Mouse (Mus musculus) testis, postnatal 10 days (tissue): ENCODE results near the gene Ube2i.
"Not testable (repeated sequence)": the region's sequence is repeated elsewhere in the genome, so short reads cannot be mapped to it uniquely, and the experiment has no call there.

Experiments
- DNase-seq: peaks from one replicate; pipeline ENCODE4 v3.0.0; 2021; ENCODE audit warnings: low spot score

Gene Ube2i

DNA sequence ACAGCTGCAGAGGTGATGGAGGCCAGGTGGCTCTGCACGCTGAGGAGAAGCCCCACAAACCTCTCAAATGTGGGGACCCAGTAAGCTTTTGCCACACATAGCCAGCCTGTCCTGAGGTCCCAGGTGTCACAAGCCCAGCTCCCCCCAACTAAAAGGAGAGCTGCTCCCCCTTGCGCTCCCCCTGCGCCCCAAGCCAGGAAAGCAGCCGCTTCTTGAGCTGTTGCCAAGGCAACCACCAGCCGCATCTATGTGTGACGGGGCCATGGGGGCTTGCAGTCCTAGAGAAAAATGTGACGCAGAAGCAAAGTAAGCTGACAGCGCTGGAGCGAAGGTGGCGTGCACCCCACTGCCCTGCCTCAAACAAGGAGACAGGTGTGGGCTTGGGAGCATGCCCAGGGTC is 20.7 kb downstream of the Ube2i start:
- DNase-seq: no peak

DNA sequence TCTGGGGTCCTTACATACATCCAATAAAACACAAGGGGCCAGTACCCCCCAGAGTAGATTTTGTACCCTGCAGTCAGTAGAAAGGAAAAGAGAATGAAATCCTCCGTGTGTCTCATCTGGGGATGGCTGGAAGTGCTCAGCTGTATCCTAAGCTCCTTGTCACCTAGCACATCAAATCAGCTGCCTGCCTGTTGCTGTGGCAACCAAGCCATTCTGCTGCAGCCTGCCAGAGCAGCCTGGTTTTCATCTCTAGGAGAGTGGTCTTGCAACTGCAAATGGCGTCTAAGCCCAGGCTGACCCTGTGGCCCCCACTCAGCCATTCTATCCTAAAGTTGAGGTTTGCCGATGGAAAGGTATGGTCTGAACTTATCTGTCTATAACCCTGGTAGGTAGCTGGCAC is 21.8 kb downstream of the Ube2i start:
- DNase-seq: no peak

DNA sequence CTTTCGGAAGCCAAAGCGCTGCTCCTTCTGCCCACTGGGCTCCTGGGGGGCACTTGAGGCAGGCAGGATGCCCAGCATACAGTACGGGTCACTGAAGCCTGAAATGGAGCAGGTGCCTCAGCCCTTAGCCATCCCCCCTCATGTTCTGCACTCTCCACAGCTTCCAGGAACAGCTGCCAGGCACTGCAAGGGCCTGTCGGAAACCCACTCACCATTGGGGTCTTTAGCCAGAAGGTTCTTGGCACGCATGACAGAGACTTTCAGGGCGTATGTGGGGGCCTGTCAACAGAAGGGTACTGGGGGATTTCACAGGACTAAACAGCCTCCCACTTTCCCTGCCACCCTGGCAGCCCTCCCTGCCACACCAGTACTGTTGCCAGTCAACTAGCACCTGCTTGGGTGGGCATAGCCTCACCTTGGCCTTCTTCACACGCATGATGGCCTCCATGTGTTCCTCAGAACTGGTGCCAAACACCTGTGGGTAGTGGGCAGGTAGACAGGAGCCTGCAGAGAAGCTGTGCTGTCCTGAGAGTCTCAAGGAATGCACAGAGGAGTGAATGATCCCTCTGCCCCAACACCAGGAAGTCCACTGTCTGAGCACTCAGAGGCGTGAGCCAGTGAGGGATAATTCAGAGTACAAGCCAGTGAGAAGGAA is 24.1 kb downstream of the Ube2i start:
- DNase-seq: no peak

DNA sequence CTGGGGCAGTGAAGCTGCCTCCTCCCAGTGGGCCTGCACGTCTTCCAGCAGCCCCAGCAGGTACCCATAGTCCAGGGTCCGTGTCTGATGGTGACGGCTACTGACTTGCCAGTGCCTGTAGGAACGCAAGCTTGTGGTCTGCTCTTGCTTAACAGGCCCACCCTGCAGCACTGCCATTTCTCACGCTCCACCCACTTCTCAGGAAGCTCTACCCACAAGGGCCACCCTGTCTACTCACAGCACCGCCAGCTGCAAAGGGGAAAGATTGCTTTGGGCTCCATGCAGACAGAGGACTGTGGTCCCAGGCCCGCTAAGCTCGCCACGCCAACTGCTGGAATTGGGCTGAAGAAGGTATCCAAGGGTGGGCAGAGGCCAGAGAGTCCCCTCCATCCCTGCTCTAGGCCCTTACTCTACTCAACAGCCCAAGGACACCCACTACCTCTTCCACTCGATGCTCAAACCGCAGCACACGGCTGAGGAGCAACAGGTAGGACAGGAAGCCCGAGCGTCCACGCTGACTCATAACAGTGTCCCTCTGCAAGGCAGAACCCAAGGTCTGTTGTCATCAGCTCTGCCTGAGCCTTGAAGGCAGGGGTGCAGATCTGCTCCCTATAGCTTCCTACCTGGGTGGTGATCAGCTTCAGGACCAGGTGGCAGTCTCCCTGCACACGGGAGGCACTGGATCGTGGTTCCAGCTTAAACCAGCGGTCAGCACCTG is 26.2 kb downstream of the Ube2i start:
- no peak for DNase-seq

DNA sequence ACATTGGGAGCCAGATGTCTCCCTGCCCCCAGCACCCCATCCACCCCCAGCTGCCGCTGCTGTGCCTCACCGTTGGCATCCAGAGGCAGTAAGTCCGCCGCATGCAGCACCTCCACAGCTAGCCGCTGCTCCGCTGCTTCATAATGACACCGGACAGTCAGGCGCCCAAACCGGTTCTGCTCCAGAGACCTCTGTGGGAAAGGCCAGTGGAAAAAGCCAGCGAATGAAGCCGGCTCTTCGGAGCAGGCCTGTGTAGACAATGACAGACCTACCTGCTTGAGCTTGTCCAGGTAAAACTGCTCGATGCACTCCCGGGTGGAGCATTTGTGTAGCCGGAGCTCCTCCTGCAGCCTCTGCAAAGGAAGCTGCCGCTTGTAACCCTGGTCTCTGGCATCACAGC is 30.2 kb downstream of the Ube2i start:
- no peak for DNase-seq

DNA sequence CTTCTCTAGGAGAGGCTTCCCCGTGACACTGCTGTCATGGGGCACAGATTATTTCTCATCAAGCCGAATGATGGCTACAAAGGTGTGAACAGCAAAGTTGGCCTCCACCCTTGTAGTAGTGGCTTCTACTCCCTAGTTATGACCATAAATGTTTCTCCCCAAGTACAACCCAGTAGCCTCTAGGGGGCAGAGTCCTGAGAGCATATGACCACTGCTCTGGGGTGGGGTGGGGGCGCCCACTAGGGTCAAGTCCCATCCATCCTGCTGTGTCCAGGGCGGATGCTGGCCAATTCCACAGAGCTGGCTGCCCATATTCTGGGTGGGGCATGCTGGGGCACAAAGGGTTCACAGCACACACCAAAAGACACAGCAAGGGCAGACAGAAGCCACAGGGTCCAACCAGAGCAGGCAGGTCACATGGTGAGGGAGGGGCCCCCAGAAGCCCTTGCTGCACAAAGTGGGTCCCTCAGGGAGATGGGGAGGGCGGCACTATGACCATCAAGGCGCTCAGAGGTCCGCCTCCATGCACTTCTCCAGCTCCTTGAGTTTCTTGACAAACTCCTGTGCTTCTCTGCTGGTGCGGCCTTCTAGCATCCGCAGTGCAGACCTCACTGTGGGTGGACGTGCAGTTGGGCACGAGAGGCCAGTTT is 31.2 kb downstream of the Ube2i start:
- no peak for DNase-seq

DNA sequence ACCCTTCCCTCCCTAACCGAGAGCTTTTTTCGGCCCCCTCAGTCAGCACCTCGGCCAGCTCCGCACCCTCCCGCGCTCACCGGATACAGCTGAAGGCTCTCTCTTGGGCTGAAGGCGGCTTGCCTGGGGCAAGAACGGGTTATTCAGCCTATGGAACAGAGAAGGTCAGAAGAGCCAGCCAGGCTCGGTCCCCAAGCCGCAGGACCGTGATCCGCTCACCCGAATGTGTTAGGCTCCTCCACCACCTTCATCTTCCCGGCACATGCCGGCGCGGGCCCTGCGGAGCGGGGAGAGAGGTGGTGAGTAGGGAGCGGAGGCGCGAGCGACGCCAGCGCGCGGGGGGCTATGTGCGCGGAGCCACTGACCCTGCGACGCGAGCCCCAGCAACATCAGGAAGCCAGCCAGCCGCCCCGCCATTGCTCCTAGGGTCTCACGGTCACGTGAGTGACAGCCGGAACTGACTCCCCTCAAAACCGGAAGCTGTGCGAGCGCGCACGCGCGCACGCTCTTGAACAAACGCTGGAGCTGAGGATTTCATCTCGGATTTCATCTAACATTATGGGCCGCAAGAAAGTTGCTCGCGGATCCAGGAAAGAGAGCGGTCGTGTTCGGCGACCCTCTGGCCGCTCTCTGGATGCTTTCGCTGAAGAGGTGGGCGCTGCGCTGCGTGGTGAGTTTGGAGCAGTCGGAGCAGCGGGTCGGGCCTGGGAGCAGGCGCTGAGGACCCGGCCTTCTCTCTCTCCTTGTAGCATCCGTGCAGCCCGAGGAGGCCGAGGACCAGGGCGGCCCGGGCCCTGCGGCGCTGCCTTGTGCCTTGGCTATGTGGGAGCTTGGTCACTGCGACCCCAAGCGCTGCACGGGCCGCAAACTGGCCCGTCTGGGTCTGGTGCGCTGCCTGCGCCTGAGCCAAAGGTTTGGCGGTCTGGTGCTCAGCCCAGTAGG is 34.5 kb downstream of the Ube2i start, which contains the start of the genes Gnptg and Tsr3:
Gene Gnptg (minus strand): TSS at position 430 of the 942 bp plus-strand sequence.
Gene Tsr3 (plus strand): TSS at position 476 of the 942 bp plus-strand sequence.
- peak; percentile 88 for DNase-seq

DNA sequence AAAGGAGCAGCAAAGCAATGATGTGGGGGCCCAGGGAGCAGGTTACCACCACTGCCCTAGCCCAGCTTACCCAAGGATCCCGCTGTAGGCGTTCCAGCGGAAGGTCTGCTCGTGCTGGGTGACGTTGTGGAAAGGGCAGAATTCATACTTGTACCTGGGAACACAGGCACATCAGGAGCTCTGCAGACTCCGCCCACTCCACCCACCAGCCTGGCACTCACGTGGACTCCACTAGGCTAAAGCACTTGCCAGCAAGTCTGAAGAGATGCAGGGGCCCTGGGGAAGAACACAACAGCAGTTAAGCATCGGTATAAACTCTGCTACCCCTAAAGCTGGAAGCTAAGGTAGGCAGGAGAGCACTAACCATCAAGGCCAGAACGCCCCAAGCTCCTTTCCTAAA is 38.8 kb downstream of the Ube2i start:
- DNase-seq: no peak

DNA sequence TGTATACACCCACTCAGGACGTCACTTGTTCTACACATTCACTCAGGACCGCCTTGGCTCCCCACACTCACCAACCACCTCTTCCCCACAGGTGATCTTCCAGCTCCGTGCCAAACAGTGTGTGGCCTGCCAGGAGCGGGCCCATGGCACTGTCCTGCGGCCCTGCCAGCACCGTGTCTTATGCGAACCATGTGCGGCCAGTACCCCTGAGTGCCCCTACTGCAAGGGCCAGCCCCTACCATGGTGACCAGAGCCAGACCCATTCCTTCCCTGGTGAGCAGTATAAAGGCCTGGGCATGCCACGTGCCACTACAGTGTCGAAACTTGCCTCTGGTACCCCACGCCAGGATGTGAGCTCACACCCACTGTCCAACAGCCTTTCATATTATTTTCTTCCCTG is 42.8 kb downstream of the Ube2i start:
- DNase-seq: not testable (repeated sequence)

DNA sequence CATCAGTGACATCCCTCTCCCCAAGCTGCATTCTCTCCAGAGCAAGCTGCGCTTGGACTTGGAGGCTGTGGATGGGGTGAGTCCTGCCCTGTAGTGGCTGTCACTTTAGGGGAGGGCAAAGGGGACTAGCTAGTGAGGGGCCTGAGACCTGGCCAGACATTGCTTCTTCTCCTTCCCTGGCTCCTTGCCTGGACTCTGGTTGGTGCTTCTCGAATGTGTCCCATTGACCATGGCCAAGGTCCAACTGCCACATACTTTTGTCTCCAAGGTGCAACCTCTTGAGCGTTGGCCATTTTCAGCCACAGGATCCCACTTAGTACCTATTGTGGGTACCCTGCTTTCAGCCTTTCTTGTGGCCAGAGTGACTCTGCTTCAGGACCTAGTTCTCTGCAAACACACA is 43.7 kb downstream of the Ube2i start:
- DNase-seq: no peak

DNA sequence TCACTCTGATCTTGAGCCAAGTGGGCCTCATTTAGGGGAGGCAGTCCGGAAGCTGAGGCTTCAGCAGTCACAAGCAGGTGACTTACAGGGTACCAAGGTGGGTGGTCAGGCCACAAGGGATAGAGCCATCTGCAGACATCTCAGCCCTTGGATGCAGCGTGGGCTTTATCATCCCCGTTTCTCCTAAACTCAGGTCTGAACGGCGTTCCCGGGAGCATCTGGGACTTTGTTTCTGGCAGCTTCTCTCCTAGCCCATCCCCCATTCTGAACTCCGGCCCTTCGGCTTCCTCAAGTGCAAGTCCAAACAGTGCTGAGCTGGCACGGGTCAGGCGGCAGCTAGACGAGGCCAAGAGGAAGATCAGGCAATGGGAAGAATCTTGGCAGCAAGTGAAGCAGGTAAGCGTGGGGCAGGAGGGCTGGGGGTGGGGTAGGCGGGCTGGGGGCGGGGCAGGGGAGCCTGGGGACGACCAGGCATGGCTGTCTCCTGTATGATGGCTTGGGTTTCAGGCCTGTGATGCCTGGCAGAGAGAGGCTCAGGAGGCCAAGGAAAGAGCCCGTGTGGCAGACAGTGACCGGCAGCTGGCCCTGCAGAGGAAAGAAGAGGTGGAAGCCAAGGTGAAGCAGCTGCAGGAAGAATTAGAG is 44.3 kb downstream of the Ube2i start:
- DNase-seq: not testable (repeated sequence)

DNA sequence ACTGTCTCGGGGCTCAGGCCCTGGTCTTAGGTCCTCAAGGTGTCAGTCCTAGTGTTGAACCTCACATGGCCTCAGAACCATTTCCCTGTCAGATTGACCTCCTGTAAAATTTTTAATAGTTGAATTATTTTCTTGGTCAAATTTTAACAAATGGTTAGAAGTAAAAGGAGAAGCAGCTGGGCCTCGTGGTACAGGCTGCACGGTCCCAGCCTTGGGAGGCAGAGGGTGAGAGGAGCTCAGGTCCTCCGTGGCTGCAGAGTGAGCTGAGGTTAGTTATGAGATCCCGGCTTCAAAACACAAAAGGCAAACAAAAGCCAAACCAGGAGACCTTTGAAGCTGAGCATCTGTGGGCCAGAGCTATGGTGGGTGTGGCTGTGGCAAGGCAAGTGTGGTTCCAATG is 46.4 kb downstream of the Ube2i start:
- DNase-seq: no peak

DNA sequence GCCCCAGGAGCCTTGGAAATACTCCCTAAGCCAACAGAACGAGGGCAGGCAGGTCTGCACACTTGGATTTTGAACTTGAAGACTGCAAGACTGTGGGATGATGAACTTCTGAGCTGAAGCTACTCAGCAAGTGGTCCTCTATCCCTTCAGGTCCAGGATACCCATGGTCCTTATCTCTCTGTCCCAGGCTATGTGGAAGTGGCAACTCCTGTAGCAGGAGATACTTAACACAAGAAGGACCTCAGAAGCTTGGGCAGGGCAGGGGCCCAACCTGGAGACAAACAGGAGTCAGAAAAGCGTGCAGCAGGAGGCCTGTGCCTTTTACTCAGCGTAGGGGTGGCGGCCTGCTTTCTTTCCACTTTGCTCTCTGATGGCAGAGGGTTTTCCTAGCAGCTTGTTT is 48.8 kb downstream of the Ube2i start:
- DNase-seq: no peak

DNA sequence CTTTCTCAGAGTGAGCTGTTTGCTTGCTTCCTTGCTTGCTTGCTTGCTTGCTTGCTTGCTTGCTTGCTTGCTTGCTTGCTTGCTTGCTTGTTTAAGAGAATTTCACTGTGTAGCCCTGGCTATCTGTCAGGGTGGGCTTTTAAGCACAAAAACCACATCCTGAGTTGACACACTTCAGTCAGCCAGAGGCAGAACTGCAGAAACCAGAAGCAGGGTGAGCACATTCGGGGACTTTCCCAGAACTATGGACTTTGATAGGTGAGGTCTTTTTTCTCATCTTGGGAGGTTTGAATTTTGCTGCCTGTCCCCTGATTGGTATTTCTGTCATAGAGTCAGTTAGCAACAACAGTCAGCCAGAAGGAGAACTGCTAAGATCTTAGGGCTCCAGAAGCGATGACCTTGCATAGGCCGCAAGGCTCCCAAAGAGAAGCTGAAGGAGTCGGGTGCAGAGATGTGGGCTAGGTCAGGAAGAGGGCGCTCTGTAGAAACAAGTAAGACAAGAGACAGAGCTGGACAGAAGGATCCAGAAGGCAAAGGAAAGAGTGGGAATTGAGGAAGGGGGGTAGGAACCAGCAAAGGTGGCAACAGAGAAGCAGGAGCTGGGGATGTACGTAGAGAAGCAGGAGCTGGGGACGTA is 49.7 kb downstream of the Ube2i start:
- no peak for DNase-seq

DNA sequence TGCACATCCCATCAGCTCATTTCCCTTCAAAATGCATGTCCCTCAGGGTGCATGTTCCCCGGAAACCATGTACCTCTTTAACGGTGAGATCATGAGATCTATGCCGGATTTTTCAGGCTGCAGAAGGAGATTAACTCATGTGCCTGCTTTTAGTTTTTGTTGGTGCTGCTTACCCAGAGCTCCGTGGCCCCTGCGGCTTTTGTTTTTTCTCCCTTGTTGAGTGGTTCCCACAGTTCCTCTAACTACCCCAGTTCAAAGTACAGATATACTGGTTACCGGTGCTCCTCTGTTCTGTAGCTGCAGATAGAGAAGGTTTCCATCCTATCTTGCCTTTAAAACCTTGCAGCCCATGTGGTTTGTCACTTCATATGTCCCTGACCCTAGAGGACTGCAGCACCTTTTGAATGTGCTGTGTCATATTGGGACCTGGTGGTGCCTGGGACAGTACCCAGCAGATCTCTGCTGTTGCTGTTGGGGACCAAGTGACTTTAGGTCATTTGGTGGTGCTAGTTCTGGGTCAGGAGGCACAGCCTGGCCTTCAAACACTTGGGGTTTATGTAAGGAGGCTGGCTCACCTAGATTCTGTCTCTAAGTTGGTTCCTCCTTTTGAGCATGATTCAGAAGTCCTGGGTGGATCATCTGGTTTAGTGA is 51.3 kb downstream of the Ube2i start:
- DNase-seq: no peak

DNA sequence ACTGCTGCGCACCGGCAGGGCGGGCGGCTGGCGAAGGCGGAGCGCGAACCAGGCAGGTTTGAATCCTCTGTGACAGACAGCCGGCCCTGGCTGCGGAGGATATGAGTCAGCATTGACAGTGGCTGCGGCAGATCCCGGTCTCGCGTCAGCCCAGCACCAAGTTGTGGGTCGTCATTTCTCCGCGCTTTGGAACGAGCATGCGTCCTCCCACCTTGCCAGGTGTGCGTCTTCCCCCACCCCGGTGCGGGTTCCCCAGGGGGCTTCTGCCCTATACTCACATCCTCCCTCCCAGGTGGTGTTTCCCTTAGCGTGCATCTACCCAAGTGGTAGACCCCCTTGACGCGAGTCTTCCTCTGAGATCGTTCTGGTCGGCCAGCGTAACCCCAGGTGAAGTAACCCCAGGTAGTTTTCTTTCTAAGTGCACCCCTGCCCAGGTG is 51.9 kb downstream of the Ube2i start:
- DNase-seq: not testable (repeated sequence)

DNA sequence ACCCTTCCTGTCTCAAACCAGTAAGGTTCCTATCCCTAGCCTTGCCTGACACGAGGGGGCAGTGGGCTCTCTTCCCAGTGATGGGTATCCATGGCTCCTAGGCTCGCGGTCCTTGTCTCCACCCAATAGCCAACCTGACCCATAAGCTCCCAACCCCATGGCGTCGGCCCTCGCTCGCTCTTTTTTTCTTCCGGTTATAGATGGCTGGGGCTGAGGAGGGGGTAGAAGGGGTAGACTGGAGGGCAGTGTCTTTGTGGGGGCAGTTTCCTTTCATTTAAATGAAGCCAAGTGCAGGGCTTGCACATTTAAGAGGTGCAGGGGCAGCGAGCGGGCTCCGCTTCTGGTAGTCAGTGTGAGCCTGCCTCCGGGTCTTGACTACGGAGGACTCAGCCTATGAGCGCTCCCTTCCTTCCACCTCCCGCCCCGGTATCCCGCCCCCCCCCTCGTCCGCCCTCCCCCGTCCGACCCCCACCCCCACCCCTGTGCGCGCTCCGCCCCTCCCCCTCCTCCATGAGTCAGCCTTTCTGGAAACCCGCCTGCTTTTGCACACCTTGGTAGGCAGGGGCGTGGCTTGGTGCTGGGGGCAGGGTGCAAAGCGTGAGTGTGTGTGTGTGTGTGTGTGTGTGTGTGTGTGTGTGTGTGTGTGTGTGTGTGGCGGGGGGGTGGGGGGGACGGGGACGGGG is 52.5 kb downstream of the Ube2i start:
- peak; percentile 73 for DNase-seq

DNA sequence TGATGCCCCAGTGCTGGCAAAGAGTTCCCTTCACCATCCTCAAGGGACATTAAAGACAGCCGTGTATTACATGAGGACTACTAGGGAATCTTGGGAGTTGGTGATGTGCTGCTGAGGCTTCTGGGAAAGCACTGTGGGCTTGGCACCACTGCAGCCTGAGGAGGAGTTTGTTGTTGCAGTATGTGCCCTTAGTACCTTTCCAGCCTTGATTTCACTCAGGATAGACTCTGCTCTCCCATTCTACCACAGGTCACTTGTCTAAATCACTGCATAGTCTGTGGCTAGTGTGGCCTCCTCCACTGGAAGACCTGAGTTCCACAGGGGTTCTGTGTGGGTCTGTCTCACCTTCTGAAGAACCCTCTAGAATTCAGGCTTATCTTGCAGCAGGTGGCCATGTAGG is 53.7 kb downstream of the Ube2i start:
- DNase-seq: no peak

DNA sequence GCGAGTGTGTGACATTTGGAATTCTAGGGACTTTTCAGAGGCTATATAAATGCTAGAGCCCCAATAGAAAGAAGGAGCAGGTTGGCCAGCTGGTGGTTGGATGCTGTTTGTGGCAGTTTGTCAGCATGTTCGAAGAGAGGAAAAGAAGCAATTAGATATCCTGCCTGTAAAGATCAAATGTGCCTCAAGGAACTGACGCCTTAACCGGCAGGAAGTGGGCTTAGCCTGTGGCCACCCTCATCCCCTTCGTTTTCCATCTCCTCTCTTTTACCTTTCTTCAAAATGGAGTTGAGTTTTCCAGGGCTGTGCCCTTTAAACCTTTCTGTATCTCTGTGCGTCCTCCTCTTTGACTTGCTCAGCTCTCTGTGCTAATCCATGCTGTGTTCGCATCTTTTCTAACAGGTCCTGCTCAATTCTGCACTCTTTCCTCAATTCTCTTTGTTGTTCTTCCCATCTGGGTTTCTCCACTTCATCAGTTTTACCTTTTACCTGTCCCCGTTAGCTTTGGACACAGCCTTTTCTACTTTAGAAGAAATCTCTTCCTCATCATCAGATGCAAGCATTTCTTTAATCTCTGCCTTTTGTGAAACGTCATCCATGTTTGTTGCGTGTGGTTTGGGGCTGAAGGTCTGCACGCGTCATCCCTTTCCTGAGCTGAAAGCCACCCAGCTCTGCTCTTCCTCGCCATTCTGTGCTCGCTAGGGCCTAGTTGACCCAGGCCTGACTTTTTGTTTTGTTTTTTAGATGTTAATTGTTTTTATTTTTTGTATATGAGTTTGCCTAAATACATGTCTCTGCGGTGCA is 54.7 kb downstream of the Ube2i start:
- DNase-seq: no peak
